In genomic region chr4:132946047-132947001, GRCm38 (mm10) we compare ENCODE assay signal across 8 mouse cellular contexts. TPM values are rescaled to one million over a fixed set of nuclear protein-coding genes. Genes with fewer than 3 reads are reported as not detected.
DNase-seq lines count a peak whose midpoint lies in the region; TF ChIP-seq lines count a peak whose summit lies in the region.

No protein-coding gene starts in this region.

- peak overlapping the region; percentile 37 to 53 (median 41) for H3K4me3 ChIP-seq in CH12.LX (replicated peaks in 1 of 3; ENCODE audit: low read depth in 2 of 3, low read length in 2 of 3, poor library complexity in 1 of 3)
- peak overlapping the region; percentile 43; the same call in 1 of the 2 replicates for H3K4me3 ChIP-seq in layer of hippocampus, adult 2 months

- no peak for TF ChIP-seq RAD21 in CH12.LX (IDR thresholded peaks at IDR 0.05; ENCODE audit: low read depth, low read length)

- H3K79me2 ChIP-seq in CH12.LX (replicated peaks; ENCODE audit: control insufficient read depth, extremely low read depth, insufficient read depth, poor library complexity, severe bottlenecking): no peaks in the 10 kb centered on the region

- no peaks in the 10 kb centered on the region for H3K27me3 ChIP-seq in CH12.LX (replicated peaks)

- H3K9ac ChIP-seq in CH12.LX (ENCODE audit: insufficient read depth, low read depth): peak overlapping the region; percentile 63

- peaks cover 7 to 70% of the 10 kb centered on the region in 2 experiments for H3K4me1 ChIP-seq in CH12.LX (ENCODE audit: control insufficient read depth in 1 of 2, insufficient read depth in 2 of 2)

- peak; percentile 61 for TF ChIP-seq EP300 in CH12.LX (IDR thresholded peaks at IDR 0.05; ENCODE audit: low read length)

- H3K9me3 ChIP-seq in CH12.LX (replicated peaks; ENCODE audit: low read length): no peaks in the 10 kb centered on the region

- TF ChIP-seq POLR2A in CH12.LX (IDR thresholded peaks at IDR 0.05; ENCODE audit: low read depth, low read length): peak; percentile 50; the same call in 1 of the 2 replicates

- peak overlapping the region; percentile 93 for H3K4me2 ChIP-seq in CH12.LX (ENCODE audit: insufficient read depth, low read depth, poor library complexity, severe bottlenecking)

- DNase-seq in CH12.LX (ENCODE audit: extremely low read depth): peak; percentile 85
- peak; percentile 54 to 77 for DNase-seq in adrenal gland, postnatal 36 days
- peak; percentile 54 for DNase-seq in fibroblast of lung, adult 2 months (ENCODE audit: low read depth)
- DNase-seq in heart, postnatal 14 days: peak; percentile 56 to 66
- DNase-seq in layer of hippocampus, adult 2 months (ENCODE audit: low spot score in 2 of 2): peak in 1 of 2 experiments; percentile 38
- peak; percentile 60 for DNase-seq in lung, postnatal 14 days
- DNase-seq in right cerebral cortex, postnatal 25 days: peak; percentile 34
- peak; percentile 57 to 67 for DNase-seq in urinary bladder, postnatal 4 days (ENCODE audit: low spot score in 2 of 2)

- dilution Hi-C loops in CH12.LX (cut with MboI; ENCODE audit: extremely low pct_ligation_motif_present, extremely low pct_unique_long_range_greater_than_20kb, low sequenced_read_pairs): no loop called here

- H3K27ac ChIP-seq in CH12.LX (ENCODE audit: insufficient read depth, low read depth): peak overlapping the region; percentile 92
- peak overlapping the region; percentile 86 for H3K27ac ChIP-seq in layer of hippocampus, adult 2 months

- in situ Hi-C loops in CH12.LX (cut with MboI; ENCODE audit: low pct_ligation_motif_present, low pct_unique_long_range_greater_than_20kb, low sequenced_read_pairs): no loop called here

- TF ChIP-seq CTCF in CH12.LX (conservative IDR thresholded peaks at IDR 0.05 in 1 of 2, IDR thresholded peaks at IDR 0.05 in 1 of 2; ENCODE audit: low read depth in 2 of 2, low read length in 2 of 2): no peak
- TF ChIP-seq CTCF in layer of hippocampus, adult 2 months (conservative IDR thresholded peaks at IDR 0.05): no peak

- H3K36me3 ChIP-seq in CH12.LX (replicated peaks in 1 of 2; ENCODE audit: control insufficient read depth in 1 of 2, insufficient read depth in 1 of 2, low read length in 1 of 2): no peaks in the 10 kb centered on the region

- intact Hi-C loops in heart, postnatal 14 days (cut with DNase I): loop anchor here (5.0 kb wide), 3 partner anchors 111 to 351 kb away; partner anchors contain the start of genes Cd164l2 and Gpr3

TF ChIP-seq in CH12.LX, 34 proteins besides CTCF, POLR2A, EP300 and RAD21:
- no peak; the same call in 1 of the 2 replicates for TF ChIP-seq RCOR1 (conservative IDR thresholded peaks at IDR 0.05; ENCODE audit: low read depth, low read length)
- TF ChIP-seq ZC3H11A (IDR thresholded peaks at IDR 0.05; ENCODE audit: low read depth, low read length): no peak
- no peak for TF ChIP-seq JUND (conservative IDR thresholded peaks at IDR 0.05; ENCODE audit: low read depth, low read length)
- TF ChIP-seq SIN3A (IDR thresholded peaks at IDR 0.05; ENCODE audit: low read length): no peak; the same call in 1 of the 2 replicates
- 0 out of 2 replicates have a peak, but pooled peaks have one; percentile 29 for TF ChIP-seq MAFK (IDR thresholded peaks at IDR 0.05; ENCODE audit: insufficient replicate concordance, low read length)
- TF ChIP-seq ZKSCAN1 (IDR thresholded peaks at IDR 0.05; ENCODE audit: borderline replicate concordance, low read depth, low read length): no peak
- TF ChIP-seq ETS1 (conservative IDR thresholded peaks at IDR 0.05; ENCODE audit: low read depth, low read length): peak; percentile 38
- no peak for TF ChIP-seq E2F4 (IDR thresholded peaks at IDR 0.05; ENCODE audit: insufficient replicate concordance, low read depth, low read length)
- TF ChIP-seq POLR2AphosphoS2 (IDR thresholded peaks at IDR 0.05; ENCODE audit: low read depth, low read length): no peak
- TF ChIP-seq ZNF384 (IDR thresholded peaks at IDR 0.05; ENCODE audit: low read depth, low read length): no peak
- no peak for TF ChIP-seq KAT2A (IDR thresholded peaks at IDR 0.05; ENCODE audit: insufficient replicate concordance, low read length)
- peak; percentile 45; the same call in 1 of the 2 replicates for TF ChIP-seq MAX (IDR thresholded peaks at IDR 0.05; ENCODE audit: low read length)
- 0 out of 2 replicates have a peak, but pooled peaks have one; percentile 10 for TF ChIP-seq MEF2A (IDR thresholded peaks at IDR 0.05; ENCODE audit: borderline replicate concordance, low read depth, low read length)
- peak; percentile 57; the same call in 1 of the 2 replicates for TF ChIP-seq MAZ (IDR thresholded peaks at IDR 0.05; ENCODE audit: low read depth, low read length)
- TF ChIP-seq HCFC1 (IDR thresholded peaks at IDR 0.05; ENCODE audit: low read depth, low read length): peak; percentile 7; the same call in 1 of the 2 replicates
- no peak for TF ChIP-seq NRF1 (IDR thresholded peaks at IDR 0.05; ENCODE audit: low read depth, low read length)
- peak; percentile 76 for TF ChIP-seq UBTF (IDR thresholded peaks at IDR 0.05; ENCODE audit: low read depth, low read length)
- TF ChIP-seq IRF4 (IDR thresholded peaks at IDR 0.05; ENCODE audit: low read depth, low read length): peak; percentile 53; the same call in 1 of the 2 replicates
- peak; percentile 77 for TF ChIP-seq TCF12 (IDR thresholded peaks at IDR 0.05; ENCODE audit: low read depth, low read length)
- TF ChIP-seq TBP (conservative IDR thresholded peaks at IDR 0.05; ENCODE audit: low read depth, low read length): 0 out of 2 replicates have a peak, but pooled peaks have one; percentile 42
- no peak for TF ChIP-seq PAX5 (IDR thresholded peaks at IDR 0.05; ENCODE audit: low read length)
- TF ChIP-seq MXI1 (IDR thresholded peaks at IDR 0.05; ENCODE audit: low read depth, low read length): no peak; the same call in 1 of the 2 replicates
- TF ChIP-seq CHD1 (IDR thresholded peaks at IDR 0.05; ENCODE audit: low read depth, low read length): 0 out of 2 replicates have a peak, but pooled peaks have one; percentile 61
- TF ChIP-seq BHLHE40 (IDR thresholded peaks at IDR 0.05; ENCODE audit: low read depth, low read length): peak; percentile 32
- TF ChIP-seq USF1 (IDR thresholded peaks at IDR 0.05; ENCODE audit: low read depth, low read length): no peak
- TF ChIP-seq GABPA (IDR thresholded peaks at IDR 0.05; ENCODE audit: insufficient replicate concordance, low read depth, low read length): no peak
- no peak for TF ChIP-seq USF2 (conservative IDR thresholded peaks at IDR 0.05; ENCODE audit: low read depth, low read length)
- no peak for TF ChIP-seq JUN (IDR thresholded peaks at IDR 0.05; ENCODE audit: insufficient read depth, low read depth, low read length)
- no peak for TF ChIP-seq ZMIZ1 (IDR thresholded peaks at IDR 0.05; ENCODE audit: low read depth, low read length)
- TF ChIP-seq ELF1 (IDR thresholded peaks at IDR 0.05; ENCODE audit: low read depth, low read length): peak; percentile 87
- no peak for TF ChIP-seq SMC3 (IDR thresholded peaks at IDR 0.05; ENCODE audit: low read depth, low read length)
- peak; percentile 52; the same call in 1 of the 2 replicates for TF ChIP-seq NELFE (IDR thresholded peaks at IDR 0.05; ENCODE audit: low read depth, low read length)
- no peak for TF ChIP-seq MYC (IDR thresholded peaks at IDR 0.05; ENCODE audit: low read depth, low read length)
- peak; percentile 73 for TF ChIP-seq CHD2 (IDR thresholded peaks at IDR 0.05; ENCODE audit: low read length)

RNA-seq across cellular contexts. Expression of gene Fam76a, which starts 24.0 kb away (rescaled TPM):
- total RNA-seq in CH12.LX (2012; rRNA removed): 10.0 and 10.8 TPM in 2 replicates
- 11.5 and 11.9 TPM in 2 replicates for total RNA-seq in CH12.LX (2014; rRNA removed)
- polyA plus RNA-seq in CH12.LX (2012; ENCODE audit: insufficient read length, low read depth): 8.3 and 10.3 TPM in 2 replicates
- 10 to 100 TPM; 35.5 to 38.6 TPM for total RNA-seq in adrenal gland, postnatal 36 days (2021)
- 10 to 100 TPM; 33.2 to 40.1 TPM for total RNA-seq in heart, postnatal 14 days (2021)
- 10 to 100 TPM; 51.2 to 54.5 TPM for total RNA-seq in layer of hippocampus, adult 2 months (2021)

RNA-seq across cellular contexts. Expression of gene Fgr, which starts 27.6 kb away (rescaled TPM):
- total RNA-seq in CH12.LX (2012; rRNA removed) (0.04 TPM in 2 replicates), CH12.LX (2014; rRNA removed) (0.13 and 0.23 TPM in 2 replicates)
- polyA plus RNA-seq in CH12.LX (2012; ENCODE audit: insufficient read length, low read depth): 0.24 and 0.70 TPM in 2 replicates
- under 1 TPM; 0.30 to 0.40 TPM for total RNA-seq in adrenal gland, postnatal 36 days (2021)
- under 1 TPM; 0.43 to 0.49 TPM for total RNA-seq in heart, postnatal 14 days (2021)
- total RNA-seq in layer of hippocampus, adult 2 months (2021): under 1 TPM in 1 of 2 experiments, not detected in 1; 0.12 TPM
